Mouse (Mus musculus): Measurements from ENCODE around the gene Plekhg3. TPM values are rescaled to one million over a fixed set of nuclear protein-coding genes. Genes with fewer than 3 reads are reported as not detected.

Gene Plekhg3
- polyA plus RNA-seq, 1 experiment from 2014 or later = 8.8 TPM

- ATAC-seq = no peak
- no peaks in the 10 kb centered on the region for H3K9me3 ChIP-seq (ENCODE audit: control insufficient read depth, low read length)
- H3K9ac ChIP-seq (ENCODE audit: low read depth, low read length) = no peak overlapping the region
- peaks cover 40% of the 10 kb centered on the region for H3K4me1 ChIP-seq (ENCODE audit: control insufficient read depth, insufficient read depth, low read length)
- H3K27ac ChIP-seq (ENCODE audit: low read length) = no peak overlapping the region
- WGBS = 68% methylated on average over 6 of the region's 6 CpGs
- no peaks in the 10 kb centered on the region for H3K27me3 ChIP-seq (replicated peaks; ENCODE audit: control insufficient read depth, insufficient read depth, low read length)
- H3K4me2 ChIP-seq (ENCODE audit: low read depth, low read length) = no peak overlapping the region
- H3K36me3 ChIP-seq (ENCODE audit: control insufficient read depth, insufficient read depth, low read length) = no peaks in the 10 kb centered on the region
- H3K4me3 ChIP-seq (ENCODE audit: low read length) = no peak overlapping the region
Observed at GRCm38 (mm10) chr12:76541879-76542278, 11.2 kb downstream of the Plekhg3 start.

- Histone ChIP-seq H3K27me3 (replicated peaks; ENCODE audit: control insufficient read depth, insufficient read depth, low read length) (no peaks in the 10 kb centered on the region), H3K27ac (ENCODE audit: low read length) (peak overlapping the region; percentile 75), H3K4me1 (ENCODE audit: control insufficient read depth, insufficient read depth, low read length) (peaks cover 58% of the 10 kb centered on the region), H3K9ac (ENCODE audit: low read depth, low read length) (peak overlapping the region; percentile 66), H3K9me3 (ENCODE audit: control insufficient read depth, low read length) (no peaks in the 10 kb centered on the region), H3K4me2 (ENCODE audit: low read depth, low read length) (peak overlapping the region; percentile 53), H3K4me3 (ENCODE audit: low read length) (peak overlapping the region; percentile 28; the same call in 1 of the 2 replicates), H3K36me3 (ENCODE audit: control insufficient read depth, insufficient read depth, low read length) (no peaks in the 10 kb centered on the region)
- 47% methylated on average over 15 of the region's 15 CpGs for WGBS
- no peak for ATAC-seq
Observed at GRCm38 (mm10) chr12:76545786-76546370, 15.2 kb downstream of the Plekhg3 start.

GRCm38 (mm10) chr12:76546383-76547276 is 15.9 kb downstream of the Plekhg3 start:
- H3K4me1 ChIP-seq (ENCODE audit: control insufficient read depth, insufficient read depth, low read length) = peaks cover 58% of the 10 kb centered on the region
- H3K27ac ChIP-seq (ENCODE audit: low read length) = peak overlapping the region; percentile 75
- no peaks in the 10 kb centered on the region for H3K27me3 ChIP-seq (replicated peaks; ENCODE audit: control insufficient read depth, insufficient read depth, low read length)
- 15% methylated on average over 28 of the region's 28 CpGs for WGBS
- H3K4me3 ChIP-seq (ENCODE audit: low read length) = peak overlapping the region; percentile 28
- H3K9ac ChIP-seq (ENCODE audit: low read depth, low read length) = peak overlapping the region; percentile 66
- no peaks in the 10 kb centered on the region for H3K36me3 ChIP-seq (ENCODE audit: control insufficient read depth, insufficient read depth, low read length)
- ATAC-seq = no peak
- peak overlapping the region; percentile 53 for H3K4me2 ChIP-seq (ENCODE audit: low read depth, low read length)
- no peaks in the 10 kb centered on the region for H3K9me3 ChIP-seq (ENCODE audit: control insufficient read depth, low read length)

- Histone ChIP-seq H3K36me3 (ENCODE audit: control insufficient read depth, insufficient read depth, low read length) (no peaks in the 10 kb centered on the region), H3K27ac (ENCODE audit: low read length) (peak overlapping the region; percentile 75), H3K27me3 (replicated peaks; ENCODE audit: control insufficient read depth, insufficient read depth, low read length) (no peaks in the 10 kb centered on the region), H3K9me3 (ENCODE audit: control insufficient read depth, low read length) (no peaks in the 10 kb centered on the region), H3K9ac (ENCODE audit: low read depth, low read length) (peak overlapping the region; percentile 66), H3K4me2 (ENCODE audit: low read depth, low read length) (peak overlapping the region; percentile 53), H3K4me3 (ENCODE audit: low read length) (peak overlapping the region; percentile 28), H3K4me1 (ENCODE audit: control insufficient read depth, insufficient read depth, low read length) (peaks cover 62% of the 10 kb centered on the region)
- WGBS = 37% methylated on average over 13 of the region's 13 CpGs
- peak; percentile 82 for ATAC-seq
Observed at GRCm38 (mm10) chr12:76547409-76548081, 16.9 kb downstream of the Plekhg3 start.

GRCm38 (mm10) chr12:76548082-76548423 is 17.4 kb downstream of the Plekhg3 start:
- ATAC-seq = no peak
- peaks cover 67% of the 10 kb centered on the region for H3K4me1 ChIP-seq (ENCODE audit: control insufficient read depth, insufficient read depth, low read length)
- peak overlapping the region; percentile 53 for H3K4me2 ChIP-seq (ENCODE audit: low read depth, low read length)
- H3K27ac ChIP-seq (ENCODE audit: low read length) = peak overlapping the region; percentile 75
- H3K4me3 ChIP-seq (ENCODE audit: low read length) = no peak overlapping the region
- no peaks in the 10 kb centered on the region for H3K27me3 ChIP-seq (replicated peaks; ENCODE audit: control insufficient read depth, insufficient read depth, low read length)
- no peaks in the 10 kb centered on the region for H3K36me3 ChIP-seq (ENCODE audit: control insufficient read depth, insufficient read depth, low read length)
- WGBS = 25% methylated on average over 7 of the region's 7 CpGs
- H3K9me3 ChIP-seq (ENCODE audit: control insufficient read depth, low read length) = no peaks in the 10 kb centered on the region
- H3K9ac ChIP-seq (ENCODE audit: low read depth, low read length) = no peak overlapping the region

- Histone ChIP-seq H3K4me1 (ENCODE audit: control insufficient read depth, insufficient read depth, low read length) (peaks cover 77% of the 10 kb centered on the region), H3K9ac (ENCODE audit: low read depth, low read length) (no peak overlapping the region), H3K4me3 (ENCODE audit: low read length) (no peak overlapping the region), H3K27ac (ENCODE audit: low read length) (no peak overlapping the region), H3K36me3 (ENCODE audit: control insufficient read depth, insufficient read depth, low read length) (no peaks in the 10 kb centered on the region), H3K9me3 (ENCODE audit: control insufficient read depth, low read length) (no peaks in the 10 kb centered on the region), H3K4me2 (ENCODE audit: low read depth, low read length) (no peak overlapping the region), H3K27me3 (replicated peaks; ENCODE audit: control insufficient read depth, insufficient read depth, low read length) (no peaks in the 10 kb centered on the region)
- 69% methylated on average over 3 of the region's 3 CpGs for WGBS
- no peak for ATAC-seq
Observed at GRCm38 (mm10) chr12:76549203-76549602, 18.5 kb downstream of the Plekhg3 start.

- Histone ChIP-seq H3K27me3 (replicated peaks; ENCODE audit: control insufficient read depth, insufficient read depth, low read length) (no peaks in the 10 kb centered on the region), H3K4me3 (ENCODE audit: low read length) (no peak overlapping the region), H3K36me3 (ENCODE audit: control insufficient read depth, insufficient read depth, low read length) (no peaks in the 10 kb centered on the region), H3K4me1 (ENCODE audit: control insufficient read depth, insufficient read depth, low read length) (peaks cover 79% of the 10 kb centered on the region), H3K4me2 (ENCODE audit: low read depth, low read length) (0 out of 2 replicates have a peak overlapping the region, but pooled peaks have one; percentile 9), H3K9ac (ENCODE audit: low read depth, low read length) (no peak overlapping the region), H3K9me3 (ENCODE audit: control insufficient read depth, low read length) (no peaks in the 10 kb centered on the region), H3K27ac (ENCODE audit: low read length) (peak overlapping the region; percentile 92)
- ATAC-seq = peak; percentile 88
- 18% methylated on average over 8 of the region's 8 CpGs for WGBS
Observed at GRCm38 (mm10) chr12:76552321-76552720, 21.6 kb downstream of the Plekhg3 start.

- H3K4me1 ChIP-seq (ENCODE audit: control insufficient read depth, insufficient read depth, low read length) = peaks cover 79% of the 10 kb centered on the region
Observed at GRCm38 (mm10) chr12:76552958-76553357, 22.3 kb downstream of the Plekhg3 start.

GRCm38 (mm10) chr12:76553917-76554316 is 23.2 kb downstream of the Plekhg3 start:
- ATAC-seq = no peak
- peak overlapping the region; percentile 22; the same call in 1 of the 2 replicates for H3K9ac ChIP-seq (ENCODE audit: low read depth, low read length)
- H3K4me1 ChIP-seq (ENCODE audit: control insufficient read depth, insufficient read depth, low read length) = peaks cover 71% of the 10 kb centered on the region
- H3K36me3 ChIP-seq (ENCODE audit: control insufficient read depth, insufficient read depth, low read length) = no peaks in the 10 kb centered on the region
- WGBS = 70% methylated on average over 7 of the region's 7 CpGs
- H3K27me3 ChIP-seq (replicated peaks; ENCODE audit: control insufficient read depth, insufficient read depth, low read length) = no peaks in the 10 kb centered on the region
- H3K4me2 ChIP-seq (ENCODE audit: low read depth, low read length) = no peak overlapping the region
- H3K9me3 ChIP-seq (ENCODE audit: control insufficient read depth, low read length) = no peaks in the 10 kb centered on the region
- no peak overlapping the region for H3K4me3 ChIP-seq (ENCODE audit: low read length)
- peak overlapping the region; percentile 92 for H3K27ac ChIP-seq (ENCODE audit: low read length)

More at GRCm38 (mm10) chr12:76552958-76553357, 22.3 kb downstream of the Plekhg3 start:
- Histone ChIP-seq H3K4me3 (ENCODE audit: low read length) (no peak overlapping the region), H3K36me3 (ENCODE audit: control insufficient read depth, insufficient read depth, low read length) (no peaks in the 10 kb centered on the region), H3K27me3 (replicated peaks; ENCODE audit: control insufficient read depth, insufficient read depth, low read length) (no peaks in the 10 kb centered on the region), H3K27ac (ENCODE audit: low read length) (peak overlapping the region; percentile 92), H3K9me3 (ENCODE audit: control insufficient read depth, low read length) (no peaks in the 10 kb centered on the region), H3K4me2 (ENCODE audit: low read depth, low read length) (0 out of 2 replicates have a peak overlapping the region, but pooled peaks have one; percentile 17), H3K9ac (ENCODE audit: low read depth, low read length) (no peak overlapping the region)
- no peak for ATAC-seq
- 72% methylated on average over 4 of the region's 4 CpGs for WGBS
